Mouse (Mus musculus) neural tube, embryonic 14.5 days (tissue): ENCODE measurements around the gene Cpe. TPM values are rescaled to one million over a fixed set of nuclear protein-coding genes. Genes with fewer than 3 reads are reported as not detected.

Experiments
- ATAC-seq: fragments of 200-750 bp; cut with Nextera tagmentation; 2 replicates; pipeline ENCODE4 v1.8.0; 2017; ENCODE audit warnings: low read depth, mild to moderate bottlenecking, moderate TSS enrichment, moderate library complexity
- H3K27ac ChIP-seq: fragments of 300-500 bp; sonication (generic); 2 replicates; pipeline ENCODE4 v1.5.1; 2014; ENCODE audit warnings: low read depth, mild to moderate bottlenecking, control low read depth, low read length, moderate library complexity, mixed read lengths
- H3K27me3 ChIP-seq: fragments of 300-500 bp; sonication (generic); 2 replicates; pipeline ENCODE4 v1.6.1; 2014; ENCODE audit warnings: low read length; ENCODE audit not compliant: control insufficient read depth, insufficient read depth
- H3K36me3 ChIP-seq: fragments of 300-500 bp; sonication (generic); 2 replicates; pipeline ENCODE4 v1.6.1; 2014; ENCODE audit warnings: low read length, mixed read lengths; ENCODE audit not compliant: control insufficient read depth, insufficient read depth
- H3K4me1 ChIP-seq: fragments of 300-500 bp; sonication (generic); 2 replicates; pipeline ENCODE4 v1.6.1; 2014; ENCODE audit warnings: low read length; ENCODE audit not compliant: control insufficient read depth, insufficient read depth
- H3K4me2 ChIP-seq: fragments of 300-500 bp; sonication (generic); 2 replicates; pipeline ENCODE4 v1.6.1; 2014; ENCODE audit warnings: mild to moderate bottlenecking, low read depth, low read length, control low read depth
- H3K4me3 ChIP-seq: fragments of 300-500 bp; sonication (generic); 2 replicates; pipeline ENCODE4 v1.5.1; 2014; ENCODE audit warnings: low read depth, low read length, control low read depth, mixed read lengths
- H3K9ac ChIP-seq: fragments of 300-500 bp; sonication (generic); replicated peaks from 2 replicates; pipeline ENCODE4 v1.6.1; 2014; ENCODE audit warnings: low read depth, mild to moderate bottlenecking, control low read depth, low read length, mixed read lengths
- H3K9me3 ChIP-seq: fragments of 300-500 bp; sonication (generic); 2 replicates; pipeline ENCODE4 v1.6.1; 2016; ENCODE audit warnings: low read length; ENCODE audit not compliant: control insufficient read depth
- WGBS: fragments of 180-500 bp; shearing (Covaris S2); extraction: QIAGEN DNeasy Blood & Tissue Kit; methylation state at CpG from one replicate; pipeline ENCODE4 v1.1.7; 2014; 5-methylcytosine and 5-hydroxymethylcytosine counted together
- polyA plus RNA-seq: library from polyadenylated mRNA; unstranded; fragments of >200 nt; fragmentation: Nextera tagmentation; extraction: Ambion mirVana; gene quantifications from 2 replicates; pipeline ENCODE4 v1.2.1, GENCODE M21; 2014

Gene Cpe
- polyA plus RNA-seq, 1 experiment from 2014 or later, result 826 TPM

GRCm38 (mm10) chr8:64615459-64615858 is 77.4 kb downstream of the Cpe start:
- Histone ChIP-seq H3K27me3 (no peaks in the 10 kb centered on the region), H3K9me3 (no peaks in the 10 kb centered on the region), H3K36me3 (peaks cover 7% of the 10 kb centered on the region; the same call in 1 of the 2 replicates), H3K4me2 (no peak overlapping the region), H3K4me3 (no peak overlapping the region), H3K9ac (no peak overlapping the region), H3K27ac (no peak overlapping the region), H3K4me1 (no peaks in the 10 kb centered on the region)
- WGBS, result 73% methylated on average over 4 of the region's 4 CpGs
- no peak for ATAC-seq

DNA sequence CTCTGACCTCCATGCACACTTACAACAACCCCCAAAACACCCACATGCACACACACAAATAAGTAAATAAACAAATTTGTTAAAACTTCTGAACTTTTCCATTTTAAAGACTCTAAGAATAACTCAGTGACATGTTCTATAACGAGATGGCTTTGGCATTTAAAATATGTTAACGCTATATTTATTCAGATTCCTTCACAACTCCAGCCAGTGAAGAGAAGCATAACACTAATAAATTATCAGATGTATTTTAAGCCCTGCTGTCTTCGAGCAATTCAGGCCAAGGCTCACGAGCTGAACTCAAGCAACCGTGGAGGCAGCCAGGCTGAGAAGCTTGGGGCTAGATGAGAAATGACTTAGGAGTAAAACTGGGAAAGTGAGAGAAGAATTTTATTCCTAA is 79.2 kb downstream of the Cpe start:
- H3K9me3 ChIP-seq, result no peaks in the 10 kb centered on the region
- WGBS, result 69% methylated on average over 5 of the region's 5 CpGs
- no peak for ATAC-seq

DNA sequence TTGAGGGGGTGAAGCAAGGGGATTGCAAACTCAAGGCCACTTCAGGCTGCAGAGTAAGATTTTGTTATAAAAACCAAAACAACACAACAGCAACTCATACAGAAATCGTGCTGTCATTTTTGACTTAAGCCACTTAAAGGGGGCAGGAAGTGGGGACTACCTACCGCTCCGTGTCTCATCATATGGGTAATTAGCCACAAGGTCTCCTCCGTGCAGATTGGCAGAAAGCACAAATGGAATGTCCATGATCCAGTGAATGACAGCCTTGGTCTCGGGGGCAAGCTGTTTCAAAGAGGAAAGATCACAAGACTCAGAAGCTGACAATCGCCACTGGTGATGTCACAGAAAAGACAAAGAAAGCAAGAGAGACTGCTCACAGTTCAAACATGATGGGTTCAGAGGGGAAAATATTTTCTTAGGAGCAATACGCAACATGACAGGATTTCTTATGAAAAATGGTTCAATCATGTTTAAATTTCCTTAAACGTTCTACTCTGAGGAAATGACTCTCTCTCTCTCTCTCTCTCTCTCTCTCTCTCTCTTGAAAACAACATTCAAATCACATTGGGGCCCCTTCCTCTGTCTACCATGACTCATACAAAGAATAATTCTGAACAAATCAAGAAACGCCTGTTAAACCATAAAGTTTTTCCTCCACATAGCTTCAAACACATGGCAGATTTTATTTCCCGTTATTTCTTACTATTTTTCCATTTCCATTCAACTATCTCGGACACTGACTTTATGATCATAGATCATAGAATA is 81.5 kb downstream of the Cpe start:
- Histone ChIP-seq H3K4me3 (no peak overlapping the region), H3K4me1 (no peaks in the 10 kb centered on the region), H3K9me3 (no peaks in the 10 kb centered on the region), H3K9ac (no peak overlapping the region), H3K27ac (no peak overlapping the region), H3K4me2 (no peak overlapping the region), H3K36me3 (peaks cover 15% of the 10 kb centered on the region; the same call in 1 of the 2 replicates), H3K27me3 (no peaks in the 10 kb centered on the region)
- no peak for ATAC-seq
- 77% methylated on average over 11 of the region's 11 CpGs for WGBS

More for the DNA sequence above, 79.2 kb downstream of the Cpe start:
- Histone ChIP-seq H3K4me1 (no peaks in the 10 kb centered on the region), H3K9ac (no peak overlapping the region), H3K36me3 (peaks cover 9% of the 10 kb centered on the region; the same call in 1 of the 2 replicates), H3K27me3 (no peaks in the 10 kb centered on the region), H3K4me2 (no peak overlapping the region), H3K4me3 (no peak overlapping the region), H3K27ac (no peak overlapping the region)

- Histone ChIP-seq H3K4me2 (no peak overlapping the region), H3K36me3 (peaks cover 19% of the 10 kb centered on the region), H3K4me3 (no peak overlapping the region), H3K27ac (no peak overlapping the region), H3K9ac (no peak overlapping the region), H3K9me3 (no peaks in the 10 kb centered on the region), H3K27me3 (no peaks in the 10 kb centered on the region), H3K4me1 (no peaks in the 10 kb centered on the region)
- WGBS, result 89% methylated on average over 16 of the region's 16 CpGs
- no peak for ATAC-seq
Observed at GRCm38 (mm10) chr8:64608931-64609330, 83.9 kb downstream of the Cpe start.

DNA sequence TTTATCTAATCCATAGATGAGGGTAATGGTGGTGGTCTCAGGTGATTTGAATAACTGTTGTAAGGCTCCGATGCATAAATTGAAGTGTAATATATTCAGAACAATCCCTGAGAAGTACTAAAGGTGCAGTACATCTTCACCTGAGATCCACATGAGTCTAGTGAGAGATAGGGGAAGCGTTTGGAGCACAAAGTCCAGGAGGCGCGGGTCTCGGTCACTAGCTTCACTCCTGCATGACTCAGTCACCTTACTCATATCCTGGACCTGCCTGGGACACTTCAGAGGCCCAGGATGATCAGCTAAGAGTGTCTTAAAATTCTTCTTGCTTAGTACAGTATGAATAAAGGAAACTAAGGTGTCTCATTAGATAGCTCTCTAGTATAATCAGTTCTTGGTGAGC is 86.8 kb downstream of the Cpe start:
- no peak overlapping the region for H3K27ac ChIP-seq
- no peak overlapping the region for H3K4me2 ChIP-seq
- H3K4me3 ChIP-seq, result no peak overlapping the region
- H3K4me1 ChIP-seq, result no peaks in the 10 kb centered on the region
- whole genome bisulfite sequencing, result 97% methylated on average over 5 of the region's 5 CpGs
- H3K9me3 ChIP-seq, result no peaks in the 10 kb centered on the region
- H3K36me3 ChIP-seq, result peaks cover 19% of the 10 kb centered on the region
- H3K27me3 ChIP-seq, result no peaks in the 10 kb centered on the region
- ATAC-seq, result no peak
- no peak overlapping the region for H3K9ac ChIP-seq

- Histone ChIP-seq H3K27ac (no peak overlapping the region), H3K4me3 (no peak overlapping the region), H3K4me1 (no peaks in the 10 kb centered on the region), H3K9ac (no peak overlapping the region), H3K27me3 (no peaks in the 10 kb centered on the region), H3K9me3 (no peaks in the 10 kb centered on the region), H3K36me3 (peaks cover 7% of the 10 kb centered on the region; the same call in 1 of the 2 replicates), H3K4me2 (no peak overlapping the region)
- 46% methylated on average over 4 of the region's 4 CpGs for WGBS
- ATAC-seq, result no peak
Observed at GRCm38 (mm10) chr8:64598206-64598605, 94.6 kb downstream of the Cpe start.

GRCm38 (mm10) chr8:64597042-64597970 is 95.5 kb downstream of the Cpe start:
- H3K4me2 ChIP-seq, result no peak overlapping the region
- no peak overlapping the region for H3K9ac ChIP-seq
- no peaks in the 10 kb centered on the region for H3K4me1 ChIP-seq
- H3K27ac ChIP-seq, result no peak overlapping the region
- no peak overlapping the region for H3K4me3 ChIP-seq
- H3K36me3 ChIP-seq, result peaks cover 7% of the 10 kb centered on the region; the same call in 1 of the 2 replicates
- ATAC-seq, result peak; percentile 73
- no peaks in the 10 kb centered on the region for H3K27me3 ChIP-seq
- no peaks in the 10 kb centered on the region for H3K9me3 ChIP-seq
- WGBS, result 43% methylated on average over 21 of the region's 21 CpGs

GRCm38 (mm10) chr8:64596396-64596795 is 96.5 kb downstream of the Cpe start:
- no peak overlapping the region for H3K4me3 ChIP-seq
- H3K9ac ChIP-seq, result no peak overlapping the region
- H3K36me3 ChIP-seq, result peaks cover 7% of the 10 kb centered on the region; the same call in 1 of the 2 replicates
- no peak overlapping the region for H3K4me2 ChIP-seq
- no peaks in the 10 kb centered on the region for H3K9me3 ChIP-seq
- H3K27me3 ChIP-seq, result no peaks in the 10 kb centered on the region
- H3K27ac ChIP-seq, result no peak overlapping the region
- WGBS, result 71% methylated on average over 4 of the region's 4 CpGs
- ATAC-seq, result no peak
- H3K4me1 ChIP-seq, result no peaks in the 10 kb centered on the region

- 93% methylated on average over 1 of the region's 1 CpGs for WGBS
- ATAC-seq, result no peak
Observed at GRCm38 (mm10) chr8:64590456-64590855, 102.4 kb downstream of the Cpe start.

More at GRCm38 (mm10) chr8:64590456-64590855, 102.4 kb downstream of the Cpe start:
- H3K27me3 ChIP-seq, result no peaks in the 10 kb centered on the region
- no peak overlapping the region for H3K4me2 ChIP-seq
- no peak overlapping the region for H3K9ac ChIP-seq
- peaks cover 7% of the 10 kb centered on the region; the same call in 1 of the 2 replicates for H3K36me3 ChIP-seq
- H3K9me3 ChIP-seq, result no peaks in the 10 kb centered on the region
- no peak overlapping the region for H3K4me3 ChIP-seq
- no peaks in the 10 kb centered on the region for H3K4me1 ChIP-seq
- H3K27ac ChIP-seq, result no peak overlapping the region
